Mouse (Mus musculus) brain, adult 10 weeks (tissue): ENCODE results near the gene Plin1. TPM values are rescaled to one million over a fixed set of nuclear protein-coding genes. Genes with fewer than 3 reads are reported as not detected.

Experiments
- polyA plus RNA-seq: library from polyadenylated mRNA; stranded (reverse); fragments of 350-450 nt; fragmentation: Illumina TruSeq; extraction: RNeasy Lipid Tissue Mini Kit (QIAGEN cat#74804); gene quantifications from one replicate; pipeline ENCODE4 v1.2.3, GENCODE M21; 2015; ENCODE audit warnings: low read depth, low replicate concordance

Plin1 gene
- not detected for polyA plus RNA-seq

DNA sequence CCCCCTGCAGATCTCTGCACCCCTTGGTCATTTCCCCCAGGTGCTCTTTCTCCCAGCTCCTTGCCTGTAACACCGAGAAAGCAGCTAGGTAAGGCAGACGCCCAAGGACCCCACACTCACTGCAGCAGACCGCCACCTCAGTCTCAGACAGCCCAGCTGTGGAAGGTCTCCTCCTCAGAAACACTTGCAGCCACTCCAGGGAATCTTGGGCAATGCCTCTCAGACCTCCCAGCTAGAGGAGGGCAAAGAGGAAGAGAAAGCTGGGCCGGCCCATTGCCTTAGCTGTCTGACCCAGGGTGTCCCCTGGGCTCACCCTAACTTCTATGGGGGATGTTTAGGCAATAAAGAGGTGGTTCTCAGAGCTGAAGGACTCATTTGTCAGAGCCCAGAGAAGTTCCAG, at the start of gene Plin1:
TSS of gene Plin1 (minus strand) at position 282 of the 400 bp plus-strand sequence.

DNA sequence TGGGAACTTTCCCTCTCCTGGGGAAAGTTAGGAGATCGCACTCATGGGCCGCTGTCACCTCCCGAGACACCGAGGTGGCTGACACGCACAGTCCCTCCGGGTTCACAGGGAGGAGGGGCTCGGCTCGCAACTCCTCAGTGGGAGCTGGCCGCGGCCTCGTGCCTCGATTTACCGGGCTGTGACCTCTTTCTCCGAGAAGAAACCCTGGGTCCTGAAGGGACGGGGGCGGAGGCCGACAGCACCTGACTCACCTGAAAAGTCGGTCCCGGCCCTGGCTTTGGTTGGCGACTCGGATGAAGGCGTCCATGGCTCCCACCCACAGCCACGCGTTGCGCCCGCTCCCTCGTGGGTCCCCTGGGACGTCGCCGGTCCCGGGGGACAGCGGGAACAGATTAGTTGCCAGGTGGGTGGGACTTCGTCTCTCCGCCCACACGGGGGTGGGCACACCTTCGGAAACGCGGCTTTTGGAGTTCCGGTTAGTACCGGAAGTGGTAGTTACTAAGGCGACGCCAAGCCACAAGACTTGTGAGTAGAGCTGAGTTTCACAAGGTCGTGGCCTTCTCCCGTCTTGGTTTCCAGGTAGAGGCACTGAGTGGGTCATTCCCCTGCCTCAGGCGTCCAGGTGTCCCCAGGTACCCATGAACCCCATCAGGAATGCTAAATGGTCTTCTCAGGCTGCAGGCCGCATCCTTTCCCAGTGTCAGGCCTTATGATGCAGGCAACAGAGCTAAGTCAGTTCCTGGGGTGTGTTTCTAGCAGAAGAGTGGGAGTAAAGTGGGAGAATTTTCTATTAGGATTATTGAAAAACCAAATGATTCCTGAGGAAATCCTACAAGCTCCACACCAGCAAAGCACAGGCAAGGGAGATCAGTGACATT, 10.2 kb upstream of the Plin1 start, which contains the start of the genes Pex11a and Wdr93:
TSS of gene Pex11a (minus strand) at position 473 of the 878 bp plus-strand sequence.
TSS of gene Wdr93 (plus strand) at position 505 of the 878 bp plus-strand sequence.

DNA sequence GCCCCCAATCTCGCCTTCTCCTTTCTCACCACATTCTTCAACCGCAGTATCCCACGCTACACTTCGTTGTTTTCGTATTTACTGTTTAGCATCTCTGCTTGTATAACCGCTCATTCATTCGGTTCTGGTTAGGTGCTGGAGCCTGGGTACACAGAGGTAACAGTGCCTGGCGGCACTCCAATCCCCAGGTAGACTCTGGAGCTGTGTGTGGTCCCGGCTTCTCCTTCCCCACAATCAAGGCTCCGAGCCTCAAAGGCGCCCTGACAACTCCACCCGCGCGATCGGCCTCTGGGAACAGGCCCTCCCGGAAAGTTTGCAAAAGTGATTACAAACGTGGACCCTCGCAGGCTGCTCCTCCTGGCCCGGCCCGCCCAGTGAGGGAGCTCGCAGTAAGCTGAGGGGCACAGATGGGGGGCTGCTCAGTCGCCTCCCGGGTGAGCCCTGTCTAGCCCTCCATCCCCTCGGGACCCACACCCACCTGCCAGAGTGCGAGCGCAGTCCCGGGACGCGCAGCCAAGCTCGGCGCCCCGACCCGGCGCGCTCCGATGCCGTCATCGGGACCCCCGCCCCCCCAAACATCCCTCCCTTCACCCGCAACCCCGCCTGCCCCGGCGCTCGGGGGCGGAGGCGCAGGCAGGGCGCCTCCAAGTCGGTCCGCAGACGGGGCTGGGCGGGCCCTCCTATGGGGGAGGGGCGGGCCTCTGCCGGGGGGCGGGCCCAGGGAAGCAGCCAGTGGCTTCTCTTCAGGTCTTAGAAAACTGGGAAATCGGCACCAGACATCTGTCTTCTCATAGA, 17.3 kb downstream of the Plin1 start, which contains the start of gene Kif7:
TSS of gene Kif7 (minus strand) at position 534 of the 795 bp plus-strand sequence.

Other genes starting within 250 kb of the Plin1 start
- gene Rhcg, start 115.2 kb downstream of the Plin1 start, polyA plus RNA-seq, result 0.70 TPM
- gene Ticrr, start 72.7 kb downstream of the Plin1 start, polyA plus RNA-seq, result not detected
- 0.98 TPM for gene Kif7, start 17.2 kb downstream of the Plin1 start, polyA plus RNA-seq
- gene Pex11a, start 10.2 kb upstream of the Plin1 start, polyA plus RNA-seq, result 16.8 TPM
- 0.83 TPM for gene Wdr93, start 10.3 kb upstream of the Plin1 start, polyA plus RNA-seq
- gene Mesp1, start 60.9 kb upstream of the Plin1 start, polyA plus RNA-seq, result not detected
- 0.39 TPM for gene Mesp2, start 77.8 kb upstream of the Plin1 start, polyA plus RNA-seq
- gene Anpep, start 128.2 kb upstream of the Plin1 start, polyA plus RNA-seq, result 3.5 TPM
- 31.8 TPM for gene Ap3s2, start 187.7 kb upstream of the Plin1 start, polyA plus RNA-seq
- gene Arpin, start 202.5 kb upstream of the Plin1 start, polyA plus RNA-seq, result 19.3 TPM